Mouse (Mus musculus): ENCODE measurements around the gene Dab2. TPM values are rescaled to one million over a fixed set of nuclear protein-coding genes. Genes with fewer than 3 reads are reported as not detected.

The Dab2 gene
- polyA plus RNA-seq, 1 experiment: 21.4 TPM

DNA sequence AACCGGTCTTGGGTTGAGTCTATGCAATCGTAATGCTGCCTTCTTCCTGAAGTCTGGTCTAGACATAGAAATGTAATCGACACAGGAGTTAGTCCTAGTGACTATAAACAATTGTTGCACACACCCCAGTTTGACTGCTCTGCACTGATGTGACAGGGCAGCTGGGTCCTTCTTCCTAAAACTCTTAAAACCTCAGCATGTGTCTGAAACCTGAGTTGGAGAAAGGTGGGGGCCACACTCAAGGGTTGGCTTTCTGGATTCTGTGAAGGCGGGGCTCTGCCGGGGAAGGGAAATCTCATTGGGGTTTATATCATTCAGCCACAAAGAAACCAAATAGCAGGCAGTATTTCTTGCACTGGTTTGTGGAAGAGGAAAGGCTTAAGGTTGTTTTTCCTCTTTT is 104.6 kb downstream of the Dab2 start:
- Histone ChIP-seq H3K9ac (ENCODE audit: low read depth, poor library complexity, severe bottlenecking) (no peak overlapping the region), H3K4me3 (ENCODE audit: low read depth, low read length) (no peak overlapping the region), H3K36me3 (ENCODE audit: control insufficient read depth, insufficient read depth, low read length, poor library complexity, severe bottlenecking) (no peaks in the 10 kb centered on the region), H3K9me3 (replicated peaks; ENCODE audit: control insufficient read depth, insufficient read depth, low read length, poor library complexity, severe bottlenecking) (no peaks in the 10 kb centered on the region), H3K27me3 (ENCODE audit: control insufficient read depth, insufficient read depth, low read length, poor library complexity, severe bottlenecking) (no peaks in the 10 kb centered on the region), H3K4me1 (ENCODE audit: control insufficient read depth, insufficient read depth, low read length) (no peaks in the 10 kb centered on the region), H3K27ac (ENCODE audit: insufficient read depth, low read length) (no peak overlapping the region)
- no peak for TF ChIP-seq EP300 (IDR thresholded peaks at IDR 0.05; ENCODE audit: insufficient read depth, low read depth, low read length)
- no peak for TF ChIP-seq CTCF (IDR thresholded peaks at IDR 0.05; ENCODE audit: low read depth, low read length)
- no peak for TF ChIP-seq POLR2A (IDR thresholded peaks at IDR 0.05; ENCODE audit: insufficient read depth, low read length)

DNA sequence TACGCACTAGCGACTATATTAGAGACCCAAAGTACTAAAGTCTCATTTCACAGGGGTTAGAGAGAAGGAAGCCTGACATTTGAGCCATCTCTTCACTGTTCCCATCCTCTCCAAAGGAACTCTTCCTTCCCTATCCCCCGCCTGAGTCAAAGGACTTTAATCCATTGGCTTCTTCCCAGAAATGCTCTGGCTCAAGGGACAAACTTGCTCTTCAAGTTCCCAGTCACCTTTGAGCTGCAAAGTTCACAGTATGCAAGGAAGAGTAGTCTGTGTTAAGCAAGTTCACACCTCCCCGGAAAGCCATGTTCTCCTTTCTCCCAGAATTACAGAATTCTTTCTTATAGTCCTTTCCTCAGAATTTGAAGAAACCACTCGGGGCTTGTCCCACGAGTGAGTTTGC is 107.2 kb downstream of the Dab2 start:
- H3K27me3 ChIP-seq (ENCODE audit: control insufficient read depth, insufficient read depth, low read length, poor library complexity, severe bottlenecking): no peaks in the 10 kb centered on the region
- TF ChIP-seq POLR2A (IDR thresholded peaks at IDR 0.05; ENCODE audit: insufficient read depth, low read length) (no peak), CTCF (IDR thresholded peaks at IDR 0.05; ENCODE audit: low read depth, low read length) (no peak), EP300 (IDR thresholded peaks at IDR 0.05; ENCODE audit: insufficient read depth, low read depth, low read length) (no peak)
- H3K9me3 ChIP-seq (replicated peaks; ENCODE audit: control insufficient read depth, insufficient read depth, low read length, poor library complexity, severe bottlenecking): no peaks in the 10 kb centered on the region
- no peaks in the 10 kb centered on the region for H3K36me3 ChIP-seq (ENCODE audit: control insufficient read depth, insufficient read depth, low read length, poor library complexity, severe bottlenecking)
- no peak overlapping the region for H3K9ac ChIP-seq (ENCODE audit: low read depth, poor library complexity, severe bottlenecking)
- no peak overlapping the region for H3K27ac ChIP-seq (ENCODE audit: insufficient read depth, low read length)
- H3K4me3 ChIP-seq (ENCODE audit: low read depth, low read length): no peak overlapping the region
- H3K4me1 ChIP-seq (ENCODE audit: control insufficient read depth, insufficient read depth, low read length): no peaks in the 10 kb centered on the region

DNA sequence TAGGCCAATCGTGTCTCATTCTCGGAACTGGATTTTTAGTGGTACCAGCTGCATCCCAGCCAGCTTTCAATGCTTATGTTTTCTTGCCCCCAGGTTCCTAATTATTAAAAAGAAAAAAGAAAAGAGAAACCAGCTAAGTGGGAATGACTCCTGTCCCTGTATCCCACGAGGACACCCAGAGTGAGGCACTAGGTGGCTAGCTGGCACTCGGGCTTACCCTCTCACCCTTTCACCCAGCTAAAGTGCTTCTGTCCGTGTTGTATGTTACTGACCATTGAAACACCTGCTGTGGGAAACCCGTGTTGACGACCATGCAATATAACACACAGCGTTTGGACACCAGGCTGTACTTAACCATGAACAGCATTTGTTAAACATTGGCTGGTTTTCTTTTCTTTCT is 109.4 kb downstream of the Dab2 start:
- Histone ChIP-seq H3K4me1 (ENCODE audit: control insufficient read depth, insufficient read depth, low read length) (no peaks in the 10 kb centered on the region), H3K9me3 (replicated peaks; ENCODE audit: control insufficient read depth, insufficient read depth, low read length, poor library complexity, severe bottlenecking) (no peaks in the 10 kb centered on the region), H3K9ac (ENCODE audit: low read depth, poor library complexity, severe bottlenecking) (no peak overlapping the region), H3K36me3 (ENCODE audit: control insufficient read depth, insufficient read depth, low read length, poor library complexity, severe bottlenecking) (no peaks in the 10 kb centered on the region), H3K4me3 (ENCODE audit: low read depth, low read length) (no peak overlapping the region), H3K27ac (ENCODE audit: insufficient read depth, low read length) (no peak overlapping the region), H3K27me3 (ENCODE audit: control insufficient read depth, insufficient read depth, low read length, poor library complexity, severe bottlenecking) (no peaks in the 10 kb centered on the region)
- TF ChIP-seq CTCF (IDR thresholded peaks at IDR 0.05; ENCODE audit: low read depth, low read length) (no peak), POLR2A (IDR thresholded peaks at IDR 0.05; ENCODE audit: insufficient read depth, low read length) (no peak), EP300 (IDR thresholded peaks at IDR 0.05; ENCODE audit: insufficient read depth, low read depth, low read length) (no peak)

DNA sequence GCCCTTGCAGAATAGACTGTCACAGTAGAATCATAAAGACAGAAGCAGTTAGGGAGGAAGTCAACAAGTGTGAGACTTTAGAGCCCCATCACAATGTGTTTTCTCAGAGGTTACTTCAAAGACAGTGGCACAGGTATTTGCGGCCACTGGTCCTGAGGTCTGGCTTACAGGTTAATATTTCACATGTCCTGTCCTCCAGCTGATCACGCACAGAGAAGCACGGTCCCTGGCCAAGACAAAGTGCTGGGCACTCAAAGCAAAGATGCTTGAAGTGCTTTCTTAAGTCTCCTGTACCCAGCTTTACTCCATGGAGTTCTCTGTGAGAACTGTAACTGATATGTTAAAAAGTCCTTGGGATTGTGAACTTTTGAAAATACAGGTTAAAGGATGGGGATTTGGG is 110.6 kb downstream of the Dab2 start:
- no peak overlapping the region for H3K27ac ChIP-seq (ENCODE audit: insufficient read depth, low read length)
- no peaks in the 10 kb centered on the region for H3K27me3 ChIP-seq (ENCODE audit: control insufficient read depth, insufficient read depth, low read length, poor library complexity, severe bottlenecking)
- H3K9ac ChIP-seq (ENCODE audit: low read depth, poor library complexity, severe bottlenecking): no peak overlapping the region
- H3K36me3 ChIP-seq (ENCODE audit: control insufficient read depth, insufficient read depth, low read length, poor library complexity, severe bottlenecking): no peaks in the 10 kb centered on the region
- TF ChIP-seq EP300 (IDR thresholded peaks at IDR 0.05; ENCODE audit: insufficient read depth, low read depth, low read length): no peak
- no peak for TF ChIP-seq CTCF (IDR thresholded peaks at IDR 0.05; ENCODE audit: low read depth, low read length)
- TF ChIP-seq POLR2A (IDR thresholded peaks at IDR 0.05; ENCODE audit: insufficient read depth, low read length): no peak
- no peaks in the 10 kb centered on the region for H3K9me3 ChIP-seq (replicated peaks; ENCODE audit: control insufficient read depth, insufficient read depth, low read length, poor library complexity, severe bottlenecking)
- no peaks in the 10 kb centered on the region for H3K4me1 ChIP-seq (ENCODE audit: control insufficient read depth, insufficient read depth, low read length)
- no peak overlapping the region for H3K4me3 ChIP-seq (ENCODE audit: low read depth, low read length)

DNA sequence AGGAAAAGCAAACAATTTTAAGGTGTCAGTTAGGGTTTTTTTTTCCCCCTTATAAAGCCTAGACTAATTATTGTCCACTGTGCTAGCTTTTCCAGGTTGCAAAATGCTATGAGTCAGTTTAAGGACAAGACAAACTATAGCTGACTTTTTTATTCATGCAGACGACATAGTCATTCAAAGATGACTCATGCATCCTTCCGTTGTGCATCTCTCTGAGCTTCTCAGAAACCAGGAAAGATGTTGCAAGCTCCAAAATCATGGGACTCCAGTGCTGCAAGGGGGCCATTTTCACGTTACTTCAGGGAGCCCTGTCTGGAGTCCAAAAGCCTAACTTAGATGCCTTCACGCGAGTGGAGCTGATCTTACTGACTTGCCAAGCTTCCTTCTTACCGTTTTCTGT is 111.7 kb downstream of the Dab2 start:
- no peak for TF ChIP-seq EP300 (IDR thresholded peaks at IDR 0.05; ENCODE audit: insufficient read depth, low read depth, low read length)
- TF ChIP-seq POLR2A (IDR thresholded peaks at IDR 0.05; ENCODE audit: insufficient read depth, low read length): no peak
- TF ChIP-seq CTCF (IDR thresholded peaks at IDR 0.05; ENCODE audit: low read depth, low read length): no peak
- Histone ChIP-seq H3K9ac (ENCODE audit: low read depth, poor library complexity, severe bottlenecking) (no peak overlapping the region), H3K9me3 (replicated peaks; ENCODE audit: control insufficient read depth, insufficient read depth, low read length, poor library complexity, severe bottlenecking) (no peaks in the 10 kb centered on the region), H3K4me1 (ENCODE audit: control insufficient read depth, insufficient read depth, low read length) (no peaks in the 10 kb centered on the region), H3K27me3 (ENCODE audit: control insufficient read depth, insufficient read depth, low read length, poor library complexity, severe bottlenecking) (no peaks in the 10 kb centered on the region), H3K4me3 (ENCODE audit: low read depth, low read length) (no peak overlapping the region), H3K36me3 (ENCODE audit: control insufficient read depth, insufficient read depth, low read length, poor library complexity, severe bottlenecking) (no peaks in the 10 kb centered on the region), H3K27ac (ENCODE audit: insufficient read depth, low read length) (no peak overlapping the region)

DNA sequence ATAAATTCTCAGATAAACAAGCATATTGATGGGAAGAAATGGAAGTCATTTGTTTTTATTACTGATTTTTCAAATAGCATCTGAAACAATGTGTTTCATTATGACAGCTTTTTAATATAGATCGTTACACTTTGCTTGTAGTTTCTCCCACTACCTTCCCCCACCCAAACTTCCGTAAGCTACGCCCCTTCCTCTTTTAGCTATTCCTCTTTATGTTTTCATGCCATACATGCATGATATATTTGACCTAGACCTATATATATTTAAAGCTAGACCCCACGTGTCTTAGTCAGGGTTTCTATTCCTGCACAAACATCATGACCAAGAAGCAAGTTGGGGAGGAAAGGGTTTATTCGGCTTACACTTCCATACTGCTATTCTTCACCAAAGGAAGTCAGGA is 115.7 kb downstream of the Dab2 start:
- no peaks in the 10 kb centered on the region for H3K4me1 ChIP-seq (ENCODE audit: control insufficient read depth, insufficient read depth, low read length)

More for the DNA sequence above, 115.7 kb downstream of the Dab2 start:
- Histone ChIP-seq H3K36me3 (ENCODE audit: control insufficient read depth, insufficient read depth, low read length, poor library complexity, severe bottlenecking) (no peaks in the 10 kb centered on the region), H3K9me3 (replicated peaks; ENCODE audit: control insufficient read depth, insufficient read depth, low read length, poor library complexity, severe bottlenecking) (no peaks in the 10 kb centered on the region), H3K9ac (ENCODE audit: low read depth, poor library complexity, severe bottlenecking) (no peak overlapping the region), H3K4me3 (ENCODE audit: low read depth, low read length) (no peak overlapping the region), H3K27ac (ENCODE audit: insufficient read depth, low read length) (no peak overlapping the region), H3K27me3 (ENCODE audit: control insufficient read depth, insufficient read depth, low read length, poor library complexity, severe bottlenecking) (no peaks in the 10 kb centered on the region)
- no peak for TF ChIP-seq POLR2A (IDR thresholded peaks at IDR 0.05; ENCODE audit: insufficient read depth, low read length)
- no peak for TF ChIP-seq EP300 (IDR thresholded peaks at IDR 0.05; ENCODE audit: insufficient read depth, low read depth, low read length)
- TF ChIP-seq CTCF (IDR thresholded peaks at IDR 0.05; ENCODE audit: low read depth, low read length): no peak

Measured in ES-Bruce4 (cell line).